Mouse (Mus musculus) heart, adult 2 months (tissue): ENCODE data around the gene Lcn9. TPM values are rescaled to one million over a fixed set of nuclear protein-coding genes. Genes with fewer than 3 reads are reported as not detected.

Experiments used
- DNase-seq, 2 experiments: peaks; one replicate each; pipeline ENCODE4 v3.0.0; 2021
- H3K27ac ChIP-seq: fragments of 200-600 bp; 2 replicates; pipeline ENCODE4 v1.8.1; 2022
- H3K27me3 ChIP-seq: fragments of 200-500 bp; 2 replicates; pipeline ENCODE4 v1.6.1; 2012; ENCODE audit warnings: mild to moderate bottlenecking, low read length, inconsistent platforms, mixed read lengths; ENCODE audit not compliant: control insufficient read depth, insufficient read depth
- H3K36me3 ChIP-seq: fragments of 200-500 bp; 2 replicates; pipeline ENCODE4 v1.6.1; 2012; ENCODE audit warnings: low read length, inconsistent platforms; ENCODE audit not compliant: control insufficient read depth, insufficient read depth
- H3K4me1 ChIP-seq: fragments of 200-500 bp; 2 replicates; pipeline ENCODE4 v1.6.1; 2011; ENCODE audit warnings: low read length; ENCODE audit not compliant: control insufficient read depth, insufficient read depth
- H3K4me3 ChIP-seq: fragments of 200-600 bp; 2 replicates; pipeline ENCODE4 v1.8.1; 2022
- H3K79me2 ChIP-seq: fragments of 200-500 bp; replicated peaks from 2 replicates; pipeline ENCODE4 v1.6.1; 2012; ENCODE audit warnings: mild to moderate bottlenecking, inconsistent platforms, low read length, moderate library complexity, mixed read lengths; ENCODE audit not compliant: control insufficient read depth, insufficient read depth
- H3K9ac ChIP-seq: fragments of 200-500 bp; 2 replicates; pipeline ENCODE4 v1.6.1; 2012; ENCODE audit warnings: low read depth, mild to moderate bottlenecking, control low read depth, inconsistent platforms, low read length, mixed read lengths
- CTCF ChIP-seq: fragments of 200-600 bp; IDR thresholded peaks from 2 replicates; pipeline ENCODE4 v1.8.1; 2022; ENCODE audit warnings: antibody characterized with exemption, mild to moderate bottlenecking, moderate library complexity
- EP300 ChIP-seq: fragments of 200-500 bp; IDR thresholded peaks from 2 replicates; pipeline ENCODE4 v1.6.1; 2011; ENCODE audit warnings: low read depth, low read length, control low read depth; ENCODE audit not compliant: insufficient read depth
- POLR2A ChIP-seq: fragments of 200-500 bp; IDR thresholded peaks from 2 replicates; pipeline ENCODE4 v1.6.1; 2011; ENCODE audit warnings: mild to moderate bottlenecking, low read depth, low read length, control low read depth; ENCODE audit not compliant: insufficient read depth
- WGBS: fragments of 180-500 bp; shearing (Covaris S2); methylation state at CpG from one replicate; pipeline ENCODE4 v1.1.7; 2018; 5-methylcytosine and 5-hydroxymethylcytosine counted together
- intact Hi-C: fragments of 180-260 bp; cut with DNase I; formaldehyde crosslinking; loops from one replicate; pipeline ENCODE4 v1.15.1; 2025
- long read RNA-seq: library from polyadenylated mRNA; stranded (forward); transcript quantifications from one replicate; pipeline ENCODE4 v2.0.0, GENCODE M21; 2021
- polyA plus RNA-seq: library from polyadenylated mRNA; depleted of rRNA; stranded (reverse); fragments of >200 nt; gene quantifications from 2 replicates; pipeline ENCODE4 v1.2.3, GENCODE M21; 2012; rRNA removed
- total RNA-seq, 2 experiments: library from RNA; stranded (reverse); gene quantifications; 2 replicates each; pipeline ENCODE4 v1.2.3; 2021

The Lcn9 gene
- not detected for total RNA-seq
- not detected in 2 replicates for polyA plus RNA-seq
- long read RNA-seq, result 0 reads

DNA sequence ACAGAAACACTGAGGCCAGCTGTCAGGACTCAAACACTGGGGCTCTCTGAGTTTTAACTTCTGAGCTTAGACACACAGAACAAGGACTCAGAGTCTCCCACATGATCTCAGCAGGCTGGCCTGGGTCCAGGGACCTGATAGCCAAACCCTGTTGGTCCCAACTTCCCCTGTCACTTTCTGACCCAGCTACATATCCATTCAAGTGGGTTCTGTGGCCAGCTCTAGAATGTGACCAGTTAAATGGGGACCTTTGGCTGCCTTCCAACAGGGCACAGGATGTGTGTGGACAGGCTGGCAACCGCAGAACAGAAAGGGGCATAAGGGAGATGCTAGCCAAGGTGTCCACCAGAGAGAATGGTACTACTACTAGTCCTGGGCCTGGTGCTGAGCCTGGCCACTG is at the start of gene Lcn9:
Lcn9 (plus strand) TSS at position 348 of the 400 bp plus-strand sequence.
- no peak within 1 kb of the TSS for H3K4me3 ChIP-seq
- TF ChIP-seq EP300, result no peak
- TF ChIP-seq POLR2A, result no peak
- no peak for TF ChIP-seq CTCF
- no peaks in the 10 kb centered on the region for H3K36me3 ChIP-seq
- no peaks in the 10 kb centered on the region for H3K27me3 ChIP-seq
- H3K27ac ChIP-seq, result no peak within 1 kb of the TSS
- intact Hi-C loops, result no loop called here
- H3K4me1 ChIP-seq, result no peaks in the 10 kb centered on the region; the same call in 1 of the 2 replicates
- H3K79me2 ChIP-seq, result no peaks in the 10 kb centered on the region
- DNase-seq, result no peak
- WGBS, result 29% methylated on average over 1 of the region's 1 CpGs
- no peak within 1 kb of the TSS for H3K9ac ChIP-seq

- no peaks in the 10 kb centered on the region for H3K27me3 ChIP-seq
- no peak for TF ChIP-seq POLR2A
- no peak for TF ChIP-seq CTCF
- no peak for TF ChIP-seq EP300
- no peak overlapping the region for H3K27ac ChIP-seq
- H3K4me1 ChIP-seq, result no peaks in the 10 kb centered on the region
- H3K79me2 ChIP-seq, result no peaks in the 10 kb centered on the region
- intact Hi-C loops, result no loop called here
- H3K9ac ChIP-seq, result no peak overlapping the region
- 80% methylated on average over 2 of the region's 2 CpGs for WGBS
- no peaks in the 10 kb centered on the region for H3K36me3 ChIP-seq
- no peak overlapping the region for H3K4me3 ChIP-seq
- no peak for DNase-seq
These were observed 49.4 kb upstream of the Lcn9 start for GRCm38 (mm10) chr2:25773507-25773906.

DNA sequence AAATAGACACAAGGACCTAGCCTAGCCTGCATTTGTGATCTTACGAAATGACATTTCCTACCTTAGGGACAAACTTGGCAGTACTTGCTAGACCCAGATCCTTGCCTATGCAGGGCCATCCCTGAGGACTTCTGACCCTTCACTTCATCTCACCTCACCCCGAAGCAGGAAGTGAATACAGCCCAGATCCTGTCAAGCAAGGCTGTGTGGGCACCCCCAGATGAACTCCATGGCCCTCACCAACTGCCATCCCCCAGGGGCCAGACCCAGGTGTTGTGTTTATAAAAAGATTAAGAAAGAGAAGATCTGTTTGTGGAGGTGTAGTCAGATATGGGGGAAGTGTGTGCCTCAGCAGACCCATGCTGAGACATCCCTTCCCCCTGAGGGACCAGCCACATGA is 48.3 kb upstream of the Lcn9 start:
- Histone ChIP-seq H3K9ac (no peak overlapping the region), H3K27me3 (no peaks in the 10 kb centered on the region), H3K79me2 (no peaks in the 10 kb centered on the region), H3K36me3 (no peaks in the 10 kb centered on the region), H3K4me3 (no peak overlapping the region), H3K27ac (no peak overlapping the region), H3K4me1 (no peaks in the 10 kb centered on the region)
- 64% methylated on average over 2 of the region's 2 CpGs for WGBS
- intact Hi-C loops, result no loop called here
- no peak for DNase-seq
- TF ChIP-seq POLR2A (no peak), CTCF (no peak), EP300 (no peak)

DNA sequence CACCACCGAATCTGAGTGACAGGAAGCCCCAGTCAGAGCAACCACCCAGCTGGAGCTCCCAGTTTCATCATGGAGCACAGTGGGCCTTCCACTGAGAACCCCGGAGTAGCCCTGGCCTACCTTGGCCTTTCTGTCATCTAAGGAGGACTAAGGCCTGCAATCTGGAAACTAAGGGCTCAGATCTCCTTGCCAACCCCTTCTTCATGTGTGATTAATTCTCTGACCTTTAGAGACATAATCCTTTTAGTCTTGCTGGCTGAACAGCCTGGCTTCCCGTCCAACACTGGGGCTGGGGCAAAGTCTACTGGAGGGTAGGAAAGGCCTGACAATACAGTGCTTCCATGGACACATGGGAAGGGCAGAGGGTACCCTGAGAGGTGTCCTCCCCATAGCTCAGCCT is 47.0 kb upstream of the Lcn9 start:
- Histone ChIP-seq H3K9ac (no peak overlapping the region), H3K79me2 (no peaks in the 10 kb centered on the region), H3K27me3 (no peaks in the 10 kb centered on the region), H3K4me3 (no peak overlapping the region), H3K36me3 (no peaks in the 10 kb centered on the region), H3K4me1 (no peaks in the 10 kb centered on the region), H3K27ac (no peak overlapping the region)
- TF ChIP-seq CTCF, result no peak
- no peak for TF ChIP-seq POLR2A
- no peak for TF ChIP-seq EP300
- 73% methylated on average over 3 of the region's 3 CpGs for WGBS
- DNase-seq, result no peak
- intact Hi-C loops, result no loop called here

GRCm38 (mm10) chr2:25776717-25777116 is 46.2 kb upstream of the Lcn9 start, which contains the start of gene Lcn11:
TSS of gene Lcn11 (plus strand) at chr2:25777017.
- intact Hi-C loops, result no loop called here
- 83% methylated on average over 1 of the region's 1 CpGs for WGBS
- H3K36me3 ChIP-seq, result no peaks in the 10 kb centered on the region

GRCm38 (mm10) chr2:25779076-25779475 is 43.9 kb upstream of the Lcn9 start:
- TF ChIP-seq POLR2A (no peak), EP300 (no peak), CTCF (no peak)
- Histone ChIP-seq H3K27me3 (no peaks in the 10 kb centered on the region), H3K4me3 (no peak overlapping the region), H3K4me1 (no peaks in the 10 kb centered on the region), H3K79me2 (no peaks in the 10 kb centered on the region), H3K9ac (no peak overlapping the region), H3K27ac (no peak overlapping the region), H3K36me3 (no peaks in the 10 kb centered on the region)
- no peak for DNase-seq
- 69% methylated on average over 9 of the region's 9 CpGs for WGBS
- intact Hi-C loops, result no loop called here

More at GRCm38 (mm10) chr2:25776717-25777116, 46.2 kb upstream of the Lcn9 start, which contains the start of gene Lcn11:
- no peak within 1 kb of the TSS for H3K4me3 ChIP-seq
- no peaks in the 10 kb centered on the region for H3K4me1 ChIP-seq
- H3K27ac ChIP-seq, result no peak within 1 kb of the TSS
- no peaks in the 10 kb centered on the region for H3K79me2 ChIP-seq
- no peak within 1 kb of the TSS for H3K9ac ChIP-seq
- no peak for DNase-seq
- no peaks in the 10 kb centered on the region for H3K27me3 ChIP-seq
- TF ChIP-seq EP300 (no peak), CTCF (no peak), POLR2A (no peak)
